Mouse (Mus musculus) lung, embryonic 16.5 days (tissue): ENCODE data around the gene Kif5c. TPM values are rescaled to one million over a fixed set of nuclear protein-coding genes. Genes with fewer than 3 reads are reported as not detected.

Source experiments
- ATAC-seq: fragments of 200-750 bp; cut with Nextera tagmentation; 2 replicates; pipeline ENCODE4 v1.8.0; 2017; ENCODE audit warnings: low read depth, mild to moderate bottlenecking, moderate library complexity
- H3K27ac ChIP-seq: fragments of 300-500 bp; sonication (generic); 2 replicates; pipeline ENCODE4 v1.5.1; 2014; ENCODE audit warnings: mild to moderate bottlenecking, control low read depth, low read length
- H3K27me3 ChIP-seq: fragments of 300-500 bp; sonication (generic); 2 replicates; pipeline ENCODE4 v1.6.1; 2014; ENCODE audit warnings: low read depth, low read length, mixed read lengths; ENCODE audit not compliant: control insufficient read depth, insufficient read depth
- H3K36me3 ChIP-seq: fragments of 300-500 bp; sonication (generic); 2 replicates; pipeline ENCODE4 v1.6.1; 2014; ENCODE audit warnings: low read length; ENCODE audit not compliant: control insufficient read depth, insufficient read depth
- H3K4me1 ChIP-seq: fragments of 300-500 bp; sonication (generic); replicated peaks from 2 replicates; pipeline ENCODE4 v1.6.1; 2014; ENCODE audit warnings: low read length, mixed read lengths; ENCODE audit not compliant: control insufficient read depth, insufficient read depth
- H3K4me2 ChIP-seq: fragments of 300-500 bp; sonication (generic); 2 replicates; pipeline ENCODE4 v1.6.1; 2014; ENCODE audit warnings: low read depth, low read length, control low read depth
- H3K4me3 ChIP-seq: fragments of 300-500 bp; sonication (generic); 2 replicates; pipeline ENCODE4 v1.5.1; 2014; ENCODE audit warnings: mild to moderate bottlenecking, low read length, control low read depth
- H3K9ac ChIP-seq: fragments of 300-500 bp; sonication (generic); 2 replicates; pipeline ENCODE4 v1.6.1; 2014; ENCODE audit warnings: low read length, control low read depth
- H3K9me3 ChIP-seq: fragments of 300-500 bp; sonication (generic); 2 replicates; pipeline ENCODE4 v1.6.1; 2016; ENCODE audit warnings: low read length; ENCODE audit not compliant: control insufficient read depth
- WGBS: fragments of 180-500 bp; shearing (Covaris S2); extraction: QIAGEN DNeasy Blood & Tissue Kit; methylation state at CpG from one replicate; pipeline ENCODE4 v1.1.7; 2014; 5-methylcytosine and 5-hydroxymethylcytosine counted together
- polyA plus RNA-seq: library from polyadenylated mRNA; unstranded; fragments of >200 nt; fragmentation: Nextera tagmentation; extraction: Ambion mirVana; gene quantifications from 2 replicates; pipeline ENCODE4 v1.2.1, GENCODE M21; 2015

The Kif5c gene
- polyA plus RNA-seq, 1 experiment from 2014 or later, result 0.85 TPM

- no peak overlapping the region for H3K4me3 ChIP-seq
Measured at GRCm38 (mm10) chr2:49741895-49742734, 123.0 kb downstream of the Kif5c start.

GRCm38 (mm10) chr2:49742919-49743318 is 123.8 kb downstream of the Kif5c start:
- no peak overlapping the region for H3K27ac ChIP-seq

More at GRCm38 (mm10) chr2:49741895-49742734, 123.0 kb downstream of the Kif5c start:
- Histone ChIP-seq H3K4me2 (no peak overlapping the region), H3K9me3 (no peaks in the 10 kb centered on the region), H3K4me1 (peaks cover 7% of the 10 kb centered on the region; the same call in 1 of the 2 replicates), H3K27me3 (no peaks in the 10 kb centered on the region), H3K36me3 (no peaks in the 10 kb centered on the region), H3K9ac (no peak overlapping the region), H3K27ac (no peak overlapping the region)
- WGBS, result 63% methylated on average over 16 of the region's 16 CpGs
- ATAC-seq, result no peak

GRCm38 (mm10) chr2:49743775-49744174 is 124.7 kb downstream of the Kif5c start:
- ATAC-seq, result no peak
- no peaks in the 10 kb centered on the region for H3K27me3 ChIP-seq
- H3K9ac ChIP-seq, result no peak overlapping the region
- H3K27ac ChIP-seq, result no peak overlapping the region
- H3K4me1 ChIP-seq, result peaks cover 7% of the 10 kb centered on the region; the same call in 1 of the 2 replicates
- H3K36me3 ChIP-seq, result no peaks in the 10 kb centered on the region
- H3K4me3 ChIP-seq, result no peak overlapping the region
- no peaks in the 10 kb centered on the region for H3K9me3 ChIP-seq
- H3K4me2 ChIP-seq, result no peak overlapping the region
- WGBS, result 56% methylated on average over 6 of the region's 6 CpGs

More at GRCm38 (mm10) chr2:49742919-49743318, 123.8 kb downstream of the Kif5c start:
- Histone ChIP-seq H3K4me1 (peaks cover 7% of the 10 kb centered on the region; the same call in 1 of the 2 replicates), H3K9me3 (no peaks in the 10 kb centered on the region), H3K4me2 (no peak overlapping the region), H3K36me3 (no peaks in the 10 kb centered on the region), H3K9ac (no peak overlapping the region), H3K4me3 (no peak overlapping the region), H3K27me3 (no peaks in the 10 kb centered on the region)
- no peak for ATAC-seq
- 78% methylated on average over 4 of the region's 4 CpGs for WGBS

GRCm38 (mm10) chr2:49744251-49745093 is 125.4 kb downstream of the Kif5c start:
- Histone ChIP-seq H3K9ac (no peak overlapping the region), H3K4me2 (no peak overlapping the region), H3K9me3 (no peaks in the 10 kb centered on the region), H3K27me3 (no peaks in the 10 kb centered on the region), H3K36me3 (no peaks in the 10 kb centered on the region), H3K27ac (no peak overlapping the region), H3K4me3 (no peak overlapping the region), H3K4me1 (peaks cover 7% of the 10 kb centered on the region; the same call in 1 of the 2 replicates)
- WGBS, result 55% methylated on average over 11 of the region's 11 CpGs
- ATAC-seq, result no peak

- Histone ChIP-seq H3K27me3 (no peaks in the 10 kb centered on the region), H3K36me3 (no peaks in the 10 kb centered on the region), H3K4me3 (no peak overlapping the region), H3K4me1 (peaks cover 7% of the 10 kb centered on the region; the same call in 1 of the 2 replicates), H3K27ac (no peak overlapping the region), H3K9me3 (no peaks in the 10 kb centered on the region), H3K9ac (no peak overlapping the region), H3K4me2 (no peak overlapping the region)
- WGBS, result 62% methylated on average over 14 of the region's 14 CpGs
- ATAC-seq, result no peak
Measured at GRCm38 (mm10) chr2:49745094-49745781, 126.1 kb downstream of the Kif5c start.

GRCm38 (mm10) chr2:49746947-49747346 is 127.8 kb downstream of the Kif5c start:
- Histone ChIP-seq H3K9me3 (no peaks in the 10 kb centered on the region), H3K4me2 (no peak overlapping the region), H3K27ac (no peak overlapping the region), H3K36me3 (no peaks in the 10 kb centered on the region), H3K4me1 (peaks cover 2% of the 10 kb centered on the region; the same call in 1 of the 2 replicates), H3K27me3 (no peaks in the 10 kb centered on the region), H3K4me3 (no peak overlapping the region), H3K9ac (no peak overlapping the region)
- ATAC-seq, result no peak
- WGBS, result 54% methylated on average over 7 of the region's 7 CpGs

GRCm38 (mm10) chr2:49747670-49748069 is 128.6 kb downstream of the Kif5c start:
- H3K9me3 ChIP-seq, result no peaks in the 10 kb centered on the region
- H3K4me1 ChIP-seq, result peaks cover 2% of the 10 kb centered on the region; the same call in 1 of the 2 replicates
- WGBS, result 86% methylated on average over 2 of the region's 2 CpGs
- no peaks in the 10 kb centered on the region for H3K27me3 ChIP-seq
- H3K36me3 ChIP-seq, result no peaks in the 10 kb centered on the region
- no peak overlapping the region for H3K4me3 ChIP-seq
- H3K27ac ChIP-seq, result no peak overlapping the region
- no peak for ATAC-seq
- H3K9ac ChIP-seq, result no peak overlapping the region
- H3K4me2 ChIP-seq, result no peak overlapping the region

GRCm38 (mm10) chr2:49748628-49749342 is 129.7 kb downstream of the Kif5c start:
- Histone ChIP-seq H3K36me3 (no peaks in the 10 kb centered on the region), H3K4me1 (peaks cover 2% of the 10 kb centered on the region; the same call in 1 of the 2 replicates), H3K4me3 (no peak overlapping the region), H3K27me3 (no peaks in the 10 kb centered on the region), H3K9ac (no peak overlapping the region), H3K27ac (no peak overlapping the region), H3K9me3 (no peaks in the 10 kb centered on the region), H3K4me2 (no peak overlapping the region)
- WGBS, result 70% methylated on average over 14 of the region's 14 CpGs
- ATAC-seq, result no peak
